Mouse (Mus musculus) E14TG2a.4 (cell line): ENCODE data around the gene Meis3.

Experiments used
- H3K27me3 ChIP-seq: 2 replicates; pipeline ENCODE4 v1.6.1; 2014; ENCODE audit warnings: low read length, control low read depth; ENCODE audit not compliant: insufficient read depth
- H3K36me3 ChIP-seq: 2 replicates; pipeline ENCODE4 v1.6.1; 2014; ENCODE audit warnings: low read length, control low read depth; ENCODE audit not compliant: insufficient read depth
- H3K4me1 ChIP-seq: replicated peaks from 2 replicates; pipeline ENCODE4 v1.6.1; 2014; ENCODE audit warnings: low read depth, low read length, control low read depth
- H3K4me3 ChIP-seq: replicated peaks from 2 replicates; pipeline ENCODE4 v1.5.1; 2014; ENCODE audit warnings: mild to moderate bottlenecking, low read length
- H3K9me3 ChIP-seq: 2 replicates; pipeline ENCODE4 v1.6.1; 2014; ENCODE audit warnings: low read length, control low read depth
- CTCF ChIP-seq: conservative IDR thresholded peaks from 2 replicates; pipeline ENCODE4 v1.5.1; 2014; ENCODE audit warnings: low read length
- NANOG ChIP-seq: IDR thresholded peaks from 2 replicates; pipeline ENCODE4 v1.6.1; 2014; ENCODE audit warnings: borderline replicate concordance, low read length, mixed read lengths
- POU5F1 ChIP-seq: IDR thresholded peaks from 2 replicates; pipeline ENCODE4 v1.6.1; 2014; ENCODE audit warnings: low read length, borderline replicate concordance

Meis3 gene

DNA sequence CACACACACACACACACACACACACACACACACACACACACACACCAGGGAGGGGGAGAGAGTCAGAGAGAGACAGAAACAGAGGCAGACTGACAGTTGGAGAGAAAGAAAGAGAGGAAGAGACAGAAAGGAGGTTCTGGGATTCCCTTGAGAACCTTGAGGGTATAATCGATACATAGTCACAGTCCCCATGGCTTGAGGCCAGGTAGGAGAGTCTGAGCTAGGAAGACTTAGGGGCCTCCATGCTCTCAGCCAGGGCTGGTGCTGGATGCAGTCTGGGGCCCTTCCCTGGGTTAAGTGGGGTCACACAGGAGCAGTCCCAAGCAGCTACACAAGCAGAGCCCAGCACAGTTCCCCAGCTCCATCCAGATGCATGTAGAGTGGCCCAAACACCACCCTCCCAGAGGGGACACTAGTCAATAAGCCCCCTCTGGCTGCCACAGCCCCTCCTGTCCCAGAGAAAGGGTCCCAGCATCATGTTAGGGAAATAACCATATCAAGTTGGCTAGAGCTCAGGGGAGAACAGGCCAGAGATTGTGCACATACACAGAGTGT, 2.2 kb upstream of the Meis3 start:
- TF ChIP-seq POU5F1 (no peak), NANOG (no peak), CTCF (no peak)
- Histone ChIP-seq H3K27me3 (peaks cover 75% of the 10 kb centered on the region), H3K36me3 (no peaks in the 10 kb centered on the region), H3K4me1 (peaks cover 26% of the 10 kb centered on the region), H3K4me3 (no peak overlapping the region), H3K9me3 (peaks cover 4% of the 10 kb centered on the region; the same call in 1 of the 2 replicates)

DNA sequence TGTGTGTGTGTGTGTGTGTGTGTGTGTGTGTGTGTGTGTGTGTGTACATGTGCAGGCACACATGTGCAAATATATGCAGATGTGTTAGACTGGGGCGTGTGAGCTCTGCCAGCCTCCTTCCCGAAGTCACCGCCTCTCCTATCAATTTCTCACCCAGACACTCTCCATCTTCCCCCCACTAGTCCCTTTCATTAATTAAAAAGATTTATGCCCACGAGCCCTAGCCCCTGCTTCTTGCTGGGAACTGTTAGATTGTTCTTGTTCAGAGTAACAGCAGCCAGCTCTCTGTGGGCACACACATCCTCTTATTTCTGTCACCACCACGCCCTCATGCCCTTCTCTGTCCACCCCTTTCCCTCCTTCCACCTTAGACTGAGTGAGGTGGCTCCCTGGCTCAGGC, 1.7 kb upstream of the Meis3 start:
- H3K4me3 ChIP-seq, result no peak overlapping the region
- TF ChIP-seq POU5F1 (no peak), NANOG (no peak)
- peaks cover 76% of the 10 kb centered on the region for H3K27me3 ChIP-seq
- no peaks in the 10 kb centered on the region for H3K9me3 ChIP-seq
- H3K36me3 ChIP-seq, result no peaks in the 10 kb centered on the region
- H3K4me1 ChIP-seq, result peaks cover 30% of the 10 kb centered on the region

DNA sequence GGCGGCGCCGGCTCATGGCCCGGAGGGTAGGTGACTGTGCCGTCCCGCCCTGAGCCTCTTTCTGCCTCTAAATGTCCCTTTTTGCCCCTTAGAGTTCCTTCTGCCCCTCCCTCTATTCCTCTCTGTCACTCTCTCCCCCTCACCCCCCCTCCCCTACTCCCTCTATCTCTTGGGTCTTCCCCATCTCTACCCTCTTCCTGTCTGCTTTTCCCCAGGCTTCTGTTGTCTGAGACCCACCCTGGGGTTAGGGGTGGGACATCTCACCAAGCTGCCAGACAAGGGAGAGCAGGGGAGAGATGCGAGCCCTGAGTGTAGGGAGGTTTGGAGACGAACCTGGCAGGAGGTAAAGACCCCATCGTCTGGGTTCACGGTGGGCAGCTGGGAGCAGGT, 647 bp downstream of the Meis3 start:
- Histone ChIP-seq H3K4me3 (peak overlapping the region; percentile 82), H3K27me3 (peaks cover 60% of the 10 kb centered on the region), H3K36me3 (no peaks in the 10 kb centered on the region), H3K4me1 (peaks cover 30% of the 10 kb centered on the region), H3K9me3 (no peaks in the 10 kb centered on the region)
- no peak for TF ChIP-seq CTCF
- no peak for TF ChIP-seq NANOG
- no peak for TF ChIP-seq POU5F1

DNA sequence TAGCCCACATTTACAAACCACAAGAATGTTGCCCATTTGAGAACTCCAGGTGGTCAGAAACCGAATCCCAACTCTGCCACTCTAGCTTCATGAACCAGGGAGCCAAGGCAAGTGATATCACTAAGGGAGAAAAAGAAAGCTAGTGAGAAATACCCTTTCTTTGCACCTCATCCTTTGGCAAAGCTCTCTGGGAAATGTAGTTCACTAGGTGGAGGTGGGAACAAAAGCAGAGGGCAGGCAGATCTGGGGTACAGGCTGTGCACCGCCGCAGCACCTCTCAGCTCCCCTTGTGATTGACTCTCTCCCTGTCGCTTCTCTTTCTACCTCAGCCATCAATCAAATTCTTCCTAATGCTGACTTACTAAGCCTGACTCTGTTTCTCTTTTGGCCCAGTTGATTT, 3.2 kb downstream of the Meis3 start:
- TF ChIP-seq CTCF (no peak), NANOG (no peak), POU5F1 (no peak)
- no peaks in the 10 kb centered on the region for H3K36me3 ChIP-seq
- H3K9me3 ChIP-seq, result no peaks in the 10 kb centered on the region

DNA sequence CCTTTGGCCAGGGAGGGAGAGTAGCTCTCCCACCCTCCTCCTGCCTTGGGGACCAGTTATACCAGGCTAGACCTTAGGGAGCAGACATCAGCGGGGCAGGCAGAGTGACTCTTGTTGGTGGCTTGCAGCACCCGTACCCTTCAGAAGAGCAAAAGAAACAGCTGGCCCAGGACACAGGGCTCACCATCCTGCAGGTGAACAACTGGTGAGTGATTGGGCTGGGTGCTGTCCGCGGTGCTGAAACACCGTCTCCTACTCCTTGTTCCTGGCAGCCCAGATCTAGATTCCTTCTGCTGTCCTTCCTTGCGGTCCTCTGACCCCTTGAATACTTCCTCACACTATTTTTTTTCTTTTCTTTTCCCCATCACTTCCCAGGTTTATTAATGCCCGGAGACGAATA, 8.8 kb downstream of the Meis3 start:
- TF ChIP-seq NANOG, result no peak
- Histone ChIP-seq H3K4me3 (no peak overlapping the region), H3K27me3 (peaks cover 28% of the 10 kb centered on the region), H3K9me3 (no peaks in the 10 kb centered on the region), H3K36me3 (no peaks in the 10 kb centered on the region), H3K4me1 (no peaks in the 10 kb centered on the region)

More for the DNA sequence above, 3.2 kb downstream of the Meis3 start:
- peaks cover 43% of the 10 kb centered on the region for H3K27me3 ChIP-seq
- no peak overlapping the region; the same call in 1 of the 2 replicates for H3K4me3 ChIP-seq
- peaks cover 30% of the 10 kb centered on the region for H3K4me1 ChIP-seq

DNA sequence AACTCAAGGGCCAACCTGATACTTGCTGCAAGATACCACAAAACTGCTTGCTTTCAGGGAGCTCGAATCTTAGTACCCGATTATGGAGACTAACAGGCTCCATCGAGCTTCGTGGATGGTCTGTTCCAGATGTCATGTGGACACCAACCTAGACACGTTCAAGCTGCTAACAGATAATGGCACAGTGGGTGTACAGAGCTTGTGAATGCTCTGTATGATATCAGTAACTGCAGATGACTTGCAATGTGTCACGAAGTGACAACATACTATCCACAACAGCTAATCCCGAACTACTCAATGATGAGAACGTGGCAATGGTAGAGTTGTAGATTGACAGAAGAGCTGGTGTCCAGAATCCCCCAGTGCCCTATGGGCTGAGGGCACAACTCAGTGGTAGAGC, 12.6 kb downstream of the Meis3 start:
- no peak overlapping the region for H3K4me3 ChIP-seq
- peaks cover 44% of the 10 kb centered on the region for H3K27me3 ChIP-seq
- H3K4me1 ChIP-seq, result peaks cover 15% of the 10 kb centered on the region
- H3K9me3 ChIP-seq, result no peaks in the 10 kb centered on the region
- TF ChIP-seq POU5F1, result no peak
- no peak for TF ChIP-seq CTCF
- TF ChIP-seq NANOG, result no peak
- no peaks in the 10 kb centered on the region for H3K36me3 ChIP-seq

DNA sequence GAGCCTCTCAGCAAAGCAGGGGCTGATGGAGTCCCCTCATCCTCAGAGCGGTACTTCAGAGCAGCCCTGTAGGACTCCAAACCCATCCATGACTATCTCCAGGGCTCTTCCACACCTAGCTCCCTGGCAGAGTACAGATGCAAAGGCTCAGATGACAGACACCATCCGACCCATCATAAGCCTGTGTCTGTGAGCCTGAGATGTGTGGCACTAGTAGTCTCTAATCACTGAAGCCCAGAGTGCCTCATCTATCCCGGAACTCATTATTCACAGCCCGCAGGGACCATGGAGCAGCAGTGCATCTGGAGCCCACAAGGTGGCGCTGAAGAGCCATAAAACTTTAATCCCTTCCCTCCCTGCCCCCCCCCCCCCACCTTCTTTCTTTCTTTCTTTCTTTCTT, 17.4 kb downstream of the Meis3 start:
- TF ChIP-seq NANOG (no peak), CTCF (peak; percentile 52), POU5F1 (no peak)
- peaks cover 24% of the 10 kb centered on the region for H3K4me1 ChIP-seq
- H3K27me3 ChIP-seq, result peaks cover 25% of the 10 kb centered on the region
- peaks cover 2% of the 10 kb centered on the region; the same call in 1 of the 2 replicates for H3K36me3 ChIP-seq
- no peak overlapping the region for H3K4me3 ChIP-seq
- no peaks in the 10 kb centered on the region for H3K9me3 ChIP-seq

DNA sequence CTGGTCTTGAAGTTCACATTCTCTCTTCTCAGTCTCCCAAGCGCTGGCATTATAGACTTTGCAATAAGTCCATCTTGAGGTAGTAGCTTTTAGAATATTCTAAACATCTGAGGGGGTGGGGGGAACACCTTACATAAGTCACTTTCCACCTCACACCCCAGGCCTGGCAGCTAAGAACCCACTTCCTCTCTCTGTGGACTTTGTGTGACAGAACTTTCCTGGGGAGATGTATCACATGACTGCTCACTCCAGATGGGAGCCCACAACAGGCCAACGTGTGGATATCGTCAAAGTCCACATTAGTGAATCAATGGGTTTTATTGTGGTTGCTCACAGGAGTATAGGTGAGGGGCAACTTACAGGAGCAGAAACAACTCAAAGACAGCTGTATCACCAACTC, 18.8 kb downstream of the Meis3 start:
- H3K4me3 ChIP-seq, result no peak overlapping the region

DNA sequence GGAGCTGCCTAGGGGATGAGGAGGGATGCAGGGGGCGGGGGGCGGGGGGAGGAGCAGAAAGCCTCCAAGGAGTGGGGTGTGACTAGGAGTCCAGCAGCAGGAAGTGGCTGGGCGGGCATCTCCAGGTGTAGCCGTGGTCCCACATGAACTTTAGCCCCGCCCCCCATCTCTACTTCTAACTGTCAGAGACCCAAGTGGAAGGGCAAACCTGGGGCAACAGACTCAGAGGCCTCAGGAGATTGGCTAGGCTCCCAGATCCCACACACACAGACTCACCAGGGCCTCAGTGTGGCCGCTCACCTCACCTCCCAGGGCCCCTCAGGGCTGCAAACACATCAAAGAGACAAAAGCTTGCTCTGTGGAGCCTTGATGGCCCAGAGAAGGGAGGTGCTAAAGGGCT, 21.7 kb downstream of the Meis3 start:
- H3K9me3 ChIP-seq, result no peaks in the 10 kb centered on the region
- peaks cover 31% of the 10 kb centered on the region for H3K4me1 ChIP-seq
- H3K27me3 ChIP-seq, result no peaks in the 10 kb centered on the region
- H3K36me3 ChIP-seq, result peaks cover 14% of the 10 kb centered on the region; the same call in 1 of the 2 replicates
- no peak overlapping the region for H3K4me3 ChIP-seq
- no peak for TF ChIP-seq POU5F1
- TF ChIP-seq NANOG, result no peak
- no peak for TF ChIP-seq CTCF

More for the DNA sequence above, 18.8 kb downstream of the Meis3 start:
- no peaks in the 10 kb centered on the region for H3K9me3 ChIP-seq
- H3K4me1 ChIP-seq, result peaks cover 28% of the 10 kb centered on the region
- H3K36me3 ChIP-seq, result peaks cover 8% of the 10 kb centered on the region; the same call in 1 of the 2 replicates
- TF ChIP-seq NANOG, result no peak
- TF ChIP-seq POU5F1, result no peak
- TF ChIP-seq CTCF, result no peak
- peaks cover 18% of the 10 kb centered on the region for H3K27me3 ChIP-seq
